Mouse (Mus musculus): Measurements from ENCODE around the gene Postn. TPM values are rescaled to one million over a fixed set of nuclear protein-coding genes. Genes with fewer than 3 reads are reported as not detected.

Postn gene
- polyA plus RNA-seq, 1 experiment: 13.1 TPM

- no peak for TF ChIP-seq POLR2A (IDR thresholded peaks at IDR 0.05; ENCODE audit: control insufficient read depth, extremely low read depth, insufficient read depth, low read length, poor library complexity)
- no peak for TF ChIP-seq CTCF (IDR thresholded peaks at IDR 0.05; ENCODE audit: borderline replicate concordance, control insufficient read depth, extremely low read depth, insufficient read depth, low read length, poor library complexity)
- no peaks in the 10 kb centered on the region for H3K36me3 ChIP-seq (ENCODE audit: control insufficient read depth, insufficient read depth, low read length)
- H3K27me3 ChIP-seq (ENCODE audit: control insufficient read depth, insufficient read depth, low read length): no peaks in the 10 kb centered on the region
- 0 out of 2 replicates have a peak, but pooled peaks cover 3% of the 10 kb centered on the region for H3K4me1 ChIP-seq (replicated peaks; ENCODE audit: control insufficient read depth, insufficient read depth, low read length)
- no peak overlapping the region; the same call in 1 of the 2 replicates for H3K27ac ChIP-seq (ENCODE audit: control insufficient read depth, insufficient read depth, low read length)
- WGBS: 19% methylated on average over 2 of the region's 2 CpGs
- no peak for DNase-seq
- no peak overlapping the region for H3K4me3 ChIP-seq (ENCODE audit: control insufficient read depth, insufficient read depth, low read length)
Observed at GRCm38 (mm10) chr3:54399911-54400310, 39.0 kb downstream of the Postn start.

GRCm38 (mm10) chr3:54400617-54401016, 39.7 kb downstream of the Postn start:
- no peak overlapping the region for H3K4me3 ChIP-seq (ENCODE audit: control insufficient read depth, insufficient read depth, low read length)
- WGBS: 83% methylated on average over 1 of the region's 1 CpGs
- H3K36me3 ChIP-seq (ENCODE audit: control insufficient read depth, insufficient read depth, low read length): no peaks in the 10 kb centered on the region
- H3K27ac ChIP-seq (ENCODE audit: control insufficient read depth, insufficient read depth, low read length): no peak overlapping the region
- no peak for DNase-seq
- TF ChIP-seq CTCF (IDR thresholded peaks at IDR 0.05; ENCODE audit: borderline replicate concordance, control insufficient read depth, extremely low read depth, insufficient read depth, low read length, poor library complexity): no peak
- TF ChIP-seq POLR2A (IDR thresholded peaks at IDR 0.05; ENCODE audit: control insufficient read depth, extremely low read depth, insufficient read depth, low read length, poor library complexity): no peak
- 0 out of 2 replicates have a peak, but pooled peaks cover 3% of the 10 kb centered on the region for H3K4me1 ChIP-seq (replicated peaks; ENCODE audit: control insufficient read depth, insufficient read depth, low read length)
- H3K27me3 ChIP-seq (ENCODE audit: control insufficient read depth, insufficient read depth, low read length): no peaks in the 10 kb centered on the region

GRCm38 (mm10) chr3:54401706-54402105, 40.8 kb downstream of the Postn start:
- Histone ChIP-seq H3K4me1 (replicated peaks; ENCODE audit: control insufficient read depth, insufficient read depth, low read length) (0 out of 2 replicates have a peak, but pooled peaks cover 3% of the 10 kb centered on the region), H3K36me3 (ENCODE audit: control insufficient read depth, insufficient read depth, low read length) (no peaks in the 10 kb centered on the region), H3K4me3 (ENCODE audit: control insufficient read depth, insufficient read depth, low read length) (no peak overlapping the region), H3K27ac (ENCODE audit: control insufficient read depth, insufficient read depth, low read length) (no peak overlapping the region), H3K27me3 (ENCODE audit: control insufficient read depth, insufficient read depth, low read length) (no peaks in the 10 kb centered on the region)
- no peak for DNase-seq
- WGBS: 86% methylated on average over 5 of the region's 5 CpGs
- TF ChIP-seq CTCF (IDR thresholded peaks at IDR 0.05; ENCODE audit: borderline replicate concordance, control insufficient read depth, extremely low read depth, insufficient read depth, low read length, poor library complexity): no peak
- no peak for TF ChIP-seq POLR2A (IDR thresholded peaks at IDR 0.05; ENCODE audit: control insufficient read depth, extremely low read depth, insufficient read depth, low read length, poor library complexity)

GRCm38 (mm10) chr3:54403791-54404190, 42.9 kb downstream of the Postn start:
- Histone ChIP-seq H3K27ac (ENCODE audit: control insufficient read depth, insufficient read depth, low read length) (no peak overlapping the region), H3K4me3 (ENCODE audit: control insufficient read depth, insufficient read depth, low read length) (no peak overlapping the region), H3K4me1 (replicated peaks; ENCODE audit: control insufficient read depth, insufficient read depth, low read length) (0 out of 2 replicates have a peak, but pooled peaks cover 3% of the 10 kb centered on the region), H3K36me3 (ENCODE audit: control insufficient read depth, insufficient read depth, low read length) (no peaks in the 10 kb centered on the region), H3K27me3 (ENCODE audit: control insufficient read depth, insufficient read depth, low read length) (no peaks in the 10 kb centered on the region)
- no peak for DNase-seq
- no peak for TF ChIP-seq CTCF (IDR thresholded peaks at IDR 0.05; ENCODE audit: borderline replicate concordance, control insufficient read depth, extremely low read depth, insufficient read depth, low read length, poor library complexity)
- no peak for TF ChIP-seq POLR2A (IDR thresholded peaks at IDR 0.05; ENCODE audit: control insufficient read depth, extremely low read depth, insufficient read depth, low read length, poor library complexity)
- WGBS: 81% methylated on average over 3 of the region's 3 CpGs

- Histone ChIP-seq H3K27ac (ENCODE audit: control insufficient read depth, insufficient read depth, low read length) (no peak overlapping the region), H3K4me3 (ENCODE audit: control insufficient read depth, insufficient read depth, low read length) (no peak overlapping the region), H3K36me3 (ENCODE audit: control insufficient read depth, insufficient read depth, low read length) (no peaks in the 10 kb centered on the region), H3K4me1 (replicated peaks; ENCODE audit: control insufficient read depth, insufficient read depth, low read length) (no peaks in the 10 kb centered on the region), H3K27me3 (ENCODE audit: control insufficient read depth, insufficient read depth, low read length) (no peaks in the 10 kb centered on the region)
- TF ChIP-seq CTCF (IDR thresholded peaks at IDR 0.05; ENCODE audit: borderline replicate concordance, control insufficient read depth, extremely low read depth, insufficient read depth, low read length, poor library complexity): no peak
- TF ChIP-seq POLR2A (IDR thresholded peaks at IDR 0.05; ENCODE audit: control insufficient read depth, extremely low read depth, insufficient read depth, low read length, poor library complexity): no peak
- 87% methylated on average over 2 of the region's 2 CpGs for WGBS
- DNase-seq: no peak
Observed at GRCm38 (mm10) chr3:54406567-54406966, 45.7 kb downstream of the Postn start.

- Histone ChIP-seq H3K36me3 (ENCODE audit: control insufficient read depth, insufficient read depth, low read length) (no peaks in the 10 kb centered on the region), H3K27ac (ENCODE audit: control insufficient read depth, insufficient read depth, low read length) (no peak overlapping the region), H3K27me3 (ENCODE audit: control insufficient read depth, insufficient read depth, low read length) (no peaks in the 10 kb centered on the region), H3K4me1 (replicated peaks; ENCODE audit: control insufficient read depth, insufficient read depth, low read length) (no peaks in the 10 kb centered on the region), H3K4me3 (ENCODE audit: control insufficient read depth, insufficient read depth, low read length) (no peak overlapping the region)
- no peak for DNase-seq
- 94% methylated on average over 3 of the region's 3 CpGs for WGBS
- TF ChIP-seq CTCF (IDR thresholded peaks at IDR 0.05; ENCODE audit: borderline replicate concordance, control insufficient read depth, extremely low read depth, insufficient read depth, low read length, poor library complexity) (no peak), POLR2A (IDR thresholded peaks at IDR 0.05; ENCODE audit: control insufficient read depth, extremely low read depth, insufficient read depth, low read length, poor library complexity) (no peak)
Observed at GRCm38 (mm10) chr3:54411052-54411451, 50.1 kb downstream of the Postn start.

Data from thymus, adult 2 months (tissue).